Mouse (Mus musculus): ENCODE measurements around the gene Adamts15. TPM values are rescaled to one million over a fixed set of nuclear protein-coding genes. Genes with fewer than 3 reads are reported as not detected.

The Adamts15 gene
- 6.2 and 7.3 TPM in 2 replicates for polyA plus RNA-seq (2012; rRNA removed)

GRCm38 (mm10) chr9:30922197-30922894, at the start of gene Adamts15:
TSS of gene Adamts15 (minus strand) at chr9:30922452.
- Histone ChIP-seq H3K27me3 (replicated peaks; ENCODE audit: control insufficient read depth, insufficient read depth, low read length) (no peaks in the 10 kb centered on the region), H3K4me1 (ENCODE audit: control insufficient read depth, insufficient read depth, low read length) (no peaks in the 10 kb centered on the region), H3K27ac (ENCODE audit: insufficient read depth, low read depth, low read length) (peak within 1 kb of the TSS; percentile 27; the same call in 1 of the 2 replicates), H3K36me3 (ENCODE audit: control insufficient read depth, insufficient read depth, low read length) (no peaks in the 10 kb centered on the region), H3K4me3 (ENCODE audit: insufficient read depth, low read depth, low read length) (peak within 1 kb of the TSS; percentile 50)
- DNase-seq, result peak; percentile 88
- WGBS, result 1% methylated on average over 47 of the region's 47 CpGs
- TF ChIP-seq POLR2A (IDR thresholded peaks at IDR 0.05; ENCODE audit: low read depth, low read length), result peak; percentile 52
- 0 out of 2 replicates have a peak, but pooled peaks have one; percentile 6 for TF ChIP-seq CTCF (conservative IDR thresholded peaks at IDR 0.05; ENCODE audit: insufficient read depth, insufficient read length, low read depth, low read length)

DNA sequence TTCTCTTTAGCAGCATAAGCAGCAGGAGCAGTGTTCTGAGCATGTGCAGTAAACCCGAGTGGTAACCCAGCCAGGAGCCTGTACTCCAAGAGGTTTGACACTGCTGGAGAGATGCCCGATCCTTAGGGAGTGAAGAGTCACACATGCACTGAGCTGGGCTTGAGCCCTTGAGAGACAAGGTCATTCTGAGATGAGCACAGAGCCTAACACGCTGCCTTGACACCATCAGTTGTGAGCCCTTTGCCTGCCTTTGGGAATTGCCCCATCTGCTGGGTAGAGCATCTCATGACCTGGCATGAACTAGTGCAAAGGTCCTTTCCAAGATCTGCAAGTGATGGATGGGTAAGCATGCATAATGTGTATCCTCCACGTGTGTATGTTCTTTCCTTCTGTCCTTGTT, 49.7 kb upstream of the Adamts15 start:
- H3K36me3 ChIP-seq (ENCODE audit: control insufficient read depth, insufficient read depth, low read length), result no peaks in the 10 kb centered on the region
- TF ChIP-seq CTCF (conservative IDR thresholded peaks at IDR 0.05; ENCODE audit: insufficient read depth, insufficient read length, low read depth, low read length), result no peak; the same call in 1 of the 2 replicates
- no peak overlapping the region for H3K4me3 ChIP-seq (ENCODE audit: insufficient read depth, low read depth, low read length)
- H3K27me3 ChIP-seq (replicated peaks; ENCODE audit: control insufficient read depth, insufficient read depth, low read length), result no peaks in the 10 kb centered on the region
- DNase-seq, result peak; percentile 12
- no peaks in the 10 kb centered on the region for H3K4me1 ChIP-seq (ENCODE audit: control insufficient read depth, insufficient read depth, low read length)
- WGBS, result 51% methylated on average over 4 of the region's 4 CpGs
- no peak overlapping the region for H3K27ac ChIP-seq (ENCODE audit: insufficient read depth, low read depth, low read length)

DNA sequence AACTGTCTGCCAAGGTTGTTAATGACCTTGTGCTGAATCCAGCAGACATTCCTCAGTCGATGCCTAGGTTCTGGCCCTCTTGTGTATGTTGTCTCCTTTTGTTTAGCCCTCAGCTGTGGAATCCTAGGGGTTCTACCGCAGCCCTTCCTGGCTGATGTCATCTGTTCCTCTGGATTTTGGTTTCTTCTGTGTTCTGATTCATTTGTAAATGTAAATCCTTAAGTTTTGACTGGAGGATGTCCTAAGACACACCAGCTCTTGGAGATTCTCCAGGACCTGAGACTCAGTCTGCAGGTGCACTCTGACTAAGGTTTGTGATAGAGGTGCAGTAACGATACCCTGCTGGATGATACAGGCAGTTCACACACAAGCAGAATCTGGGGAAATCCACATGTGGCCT, 47.7 kb upstream of the Adamts15 start:
- no peak for TF ChIP-seq POLR2A (IDR thresholded peaks at IDR 0.05; ENCODE audit: low read depth, low read length)
- TF ChIP-seq CTCF (conservative IDR thresholded peaks at IDR 0.05; ENCODE audit: insufficient read depth, insufficient read length, low read depth, low read length), result no peak
- Histone ChIP-seq H3K27me3 (replicated peaks; ENCODE audit: control insufficient read depth, insufficient read depth, low read length) (no peaks in the 10 kb centered on the region), H3K4me3 (ENCODE audit: insufficient read depth, low read depth, low read length) (no peak overlapping the region), H3K27ac (ENCODE audit: insufficient read depth, low read depth, low read length) (no peak overlapping the region), H3K4me1 (ENCODE audit: control insufficient read depth, insufficient read depth, low read length) (no peaks in the 10 kb centered on the region), H3K36me3 (ENCODE audit: control insufficient read depth, insufficient read depth, low read length) (no peaks in the 10 kb centered on the region)
- no peak for DNase-seq
- WGBS, result 74% methylated on average over 3 of the region's 3 CpGs

DNA sequence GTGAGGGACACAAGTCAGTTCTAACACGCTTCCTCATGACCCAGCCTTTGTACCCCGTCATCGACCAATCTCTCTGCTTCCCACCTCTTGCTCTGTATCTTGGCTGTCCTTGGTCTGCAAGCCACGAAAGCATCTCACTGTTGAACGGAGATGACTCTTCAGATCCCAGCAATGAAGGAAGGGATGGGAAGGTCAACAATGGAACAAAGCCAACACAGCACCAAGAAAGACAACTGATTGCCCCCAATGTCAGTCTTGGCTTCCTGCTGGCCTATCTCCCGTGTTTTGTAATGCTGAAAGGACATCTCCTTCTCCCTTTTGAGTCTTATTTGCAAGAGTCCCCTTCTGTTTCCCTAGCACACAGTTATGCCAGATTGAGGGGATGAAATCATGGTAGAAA, 45.9 kb upstream of the Adamts15 start:
- no peak for TF ChIP-seq CTCF (conservative IDR thresholded peaks at IDR 0.05; ENCODE audit: insufficient read depth, insufficient read length, low read depth, low read length)
- TF ChIP-seq POLR2A (IDR thresholded peaks at IDR 0.05; ENCODE audit: low read depth, low read length), result no peak
- WGBS, result 88% methylated on average over 6 of the region's 6 CpGs
- no peaks in the 10 kb centered on the region for H3K4me1 ChIP-seq (ENCODE audit: control insufficient read depth, insufficient read depth, low read length)
- no peaks in the 10 kb centered on the region for H3K36me3 ChIP-seq (ENCODE audit: control insufficient read depth, insufficient read depth, low read length)
- H3K4me3 ChIP-seq (ENCODE audit: insufficient read depth, low read depth, low read length), result no peak overlapping the region
- H3K27me3 ChIP-seq (replicated peaks; ENCODE audit: control insufficient read depth, insufficient read depth, low read length), result no peaks in the 10 kb centered on the region
- no peak for DNase-seq
- H3K27ac ChIP-seq (ENCODE audit: insufficient read depth, low read depth, low read length), result no peak overlapping the region

DNA sequence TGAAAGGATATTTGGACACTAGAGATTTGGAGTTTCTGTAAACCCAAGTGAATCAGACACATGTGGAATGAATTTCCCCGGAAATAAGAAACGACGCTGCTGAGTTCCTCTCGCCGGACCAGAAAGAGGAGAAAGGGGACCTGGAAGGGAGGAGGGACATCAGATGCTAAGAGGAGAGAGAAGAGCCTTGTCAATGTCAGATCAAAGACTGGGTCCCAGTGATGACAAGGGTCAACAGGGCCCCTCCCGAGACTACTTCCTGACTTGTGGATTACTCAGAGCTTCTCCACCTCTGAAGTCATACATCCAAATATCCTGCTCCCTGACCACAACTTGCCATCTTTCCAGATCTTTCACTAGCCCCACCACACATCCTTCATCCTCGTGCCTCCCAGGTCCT, 44.6 kb upstream of the Adamts15 start:
- H3K27me3 ChIP-seq (replicated peaks; ENCODE audit: control insufficient read depth, insufficient read depth, low read length), result no peaks in the 10 kb centered on the region
- no peaks in the 10 kb centered on the region for H3K36me3 ChIP-seq (ENCODE audit: control insufficient read depth, insufficient read depth, low read length)
- TF ChIP-seq CTCF (conservative IDR thresholded peaks at IDR 0.05; ENCODE audit: insufficient read depth, insufficient read length, low read depth, low read length), result no peak
- TF ChIP-seq POLR2A (IDR thresholded peaks at IDR 0.05; ENCODE audit: low read depth, low read length), result no peak
- no peak overlapping the region for H3K27ac ChIP-seq (ENCODE audit: insufficient read depth, low read depth, low read length)
- WGBS, result 53% methylated on average over 7 of the region's 7 CpGs
- H3K4me1 ChIP-seq (ENCODE audit: control insufficient read depth, insufficient read depth, low read length), result no peaks in the 10 kb centered on the region
- no peak for DNase-seq
- H3K4me3 ChIP-seq (ENCODE audit: insufficient read depth, low read depth, low read length), result no peak overlapping the region

- 80% methylated on average over 10 of the region's 10 CpGs for WGBS
- Histone ChIP-seq H3K27ac (ENCODE audit: insufficient read depth, low read depth, low read length) (no peak overlapping the region), H3K27me3 (replicated peaks; ENCODE audit: control insufficient read depth, insufficient read depth, low read length) (no peaks in the 10 kb centered on the region), H3K4me1 (ENCODE audit: control insufficient read depth, insufficient read depth, low read length) (no peaks in the 10 kb centered on the region), H3K36me3 (ENCODE audit: control insufficient read depth, insufficient read depth, low read length) (no peaks in the 10 kb centered on the region), H3K4me3 (ENCODE audit: insufficient read depth, low read depth, low read length) (no peak overlapping the region)
- TF ChIP-seq CTCF (conservative IDR thresholded peaks at IDR 0.05; ENCODE audit: insufficient read depth, insufficient read length, low read depth, low read length), result no peak
- no peak for TF ChIP-seq POLR2A (IDR thresholded peaks at IDR 0.05; ENCODE audit: low read depth, low read length)
- DNase-seq, result no peak
Measured at GRCm38 (mm10) chr9:30964685-30965084, 42.4 kb upstream of the Adamts15 start.

DNA sequence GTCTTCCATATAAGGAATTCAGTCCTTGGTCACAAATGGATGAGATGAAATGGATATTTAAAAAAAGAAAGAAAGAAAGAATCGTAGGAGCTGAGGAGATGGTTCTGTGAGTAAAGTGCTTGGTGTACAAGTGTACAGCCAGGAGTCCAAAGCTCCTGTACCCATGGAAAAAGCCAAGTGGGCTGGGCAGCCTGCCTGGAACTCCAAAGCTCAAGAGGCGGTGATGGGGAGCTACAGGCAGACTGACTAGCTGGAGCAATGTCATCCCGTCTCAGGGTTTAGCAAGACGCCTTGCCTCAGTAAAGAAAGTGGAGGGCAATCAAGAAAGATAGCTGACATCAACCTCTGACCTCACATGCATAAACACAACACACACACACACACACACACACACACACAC, 41.5 kb upstream of the Adamts15 start:
- TF ChIP-seq POLR2A (IDR thresholded peaks at IDR 0.05; ENCODE audit: low read depth, low read length) (no peak), CTCF (conservative IDR thresholded peaks at IDR 0.05; ENCODE audit: insufficient read depth, insufficient read length, low read depth, low read length) (no peak)
- WGBS, result 83% methylated on average over 4 of the region's 4 CpGs
- H3K4me3 ChIP-seq (ENCODE audit: insufficient read depth, low read depth, low read length), result no peak overlapping the region
- no peaks in the 10 kb centered on the region for H3K27me3 ChIP-seq (replicated peaks; ENCODE audit: control insufficient read depth, insufficient read depth, low read length)
- no peaks in the 10 kb centered on the region for H3K36me3 ChIP-seq (ENCODE audit: control insufficient read depth, insufficient read depth, low read length)
- DNase-seq, result peak; percentile 28
- H3K4me1 ChIP-seq (ENCODE audit: control insufficient read depth, insufficient read depth, low read length), result no peaks in the 10 kb centered on the region
- H3K27ac ChIP-seq (ENCODE audit: insufficient read depth, low read depth, low read length), result no peak overlapping the region

Data from kidney, adult 2 months (tissue).